13 mouse cellular contexts compared by ENCODE assay signal in the genomic region with DNA sequence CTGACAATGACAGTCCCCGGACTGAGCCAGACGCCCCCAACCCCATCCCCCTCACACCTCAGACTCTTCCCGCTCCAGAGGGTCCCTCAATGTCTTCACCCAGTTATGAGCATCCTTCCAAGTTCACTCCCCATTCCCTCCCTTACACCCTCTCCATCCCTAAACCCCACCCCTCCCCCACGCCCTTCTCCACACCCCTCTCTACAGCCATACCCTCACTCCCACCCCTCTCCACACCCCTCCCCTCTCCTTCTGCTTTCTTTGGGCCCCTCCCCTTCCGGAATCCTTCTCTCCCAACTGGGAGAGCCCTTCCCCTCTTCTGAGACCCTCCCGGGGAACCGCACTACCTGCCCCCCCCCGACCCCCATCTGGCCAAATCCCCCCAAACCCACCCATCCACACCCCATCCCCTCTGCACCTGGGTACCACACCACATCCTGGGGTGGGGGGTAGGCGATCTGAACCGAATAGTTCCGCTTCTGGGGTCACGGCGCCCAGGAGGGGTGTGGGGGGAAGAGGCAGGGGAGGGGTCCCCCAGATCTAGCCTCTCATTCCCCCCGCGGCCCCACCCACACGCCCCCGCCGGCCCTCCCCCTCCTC. TPM values are rescaled to one million over a fixed set of nuclear protein-coding genes. Genes with fewer than 3 reads are reported as not detected.
A peak's percentile ranks its signal among the peaks of the same experiment; 100 is the strongest.
DNase-seq lines count a peak whose midpoint lies in the region; ATAC-seq lines count a peak whose summit lies in the region.
"Had no signal": no experiment of that assay in that cellular context is flagged by ENCODE, and none has a peak within 500 bp of the region (broad histone marks: within the 10 kb centered on the region; RNA-seq: fewer than 3 reads in every experiment).

No protein-coding gene starts in this region.

- H3K9ac ChIP-seq in embryonic facial prominence, embryonic 13.5 days = no peak overlapping the region
- H3K9ac ChIP-seq in hindbrain, embryonic 15.5 days = peak overlapping the region; percentile 42
- peak overlapping the region; percentile 58 for H3K9ac ChIP-seq in neural tube, embryonic 12.5 days
- no peak overlapping the region for H3K9ac ChIP-seq in kidney, embryonic 16.5 days (replicated peaks; ENCODE audit: low read length)
- H3K9ac ChIP-seq: kidney, embryonic 15.5 days had no signal

- H3K36me3 ChIP-seq in embryonic facial prominence, embryonic 13.5 days = no peaks in the 10 kb centered on the region
- peaks cover 25% of the 10 kb centered on the region for H3K36me3 ChIP-seq in hindbrain, embryonic 15.5 days
- peaks cover 10% of the 10 kb centered on the region; the same call in 1 of the 2 replicates for H3K36me3 ChIP-seq in neural tube, embryonic 12.5 days
- no peaks in the 10 kb centered on the region for H3K36me3 ChIP-seq in kidney, embryonic 16.5 days (ENCODE audit: insufficient read depth, low read length)
- H3K36me3 ChIP-seq: kidney, embryonic 15.5 days had no signal

- 4% methylated on average over 18 of the region's 18 CpGs for WGBS in embryonic facial prominence, embryonic 13.5 days
- WGBS in hindbrain, embryonic 15.5 days = 2% methylated on average over 17 of the region's 18 CpGs
- 6% methylated on average over 14 of the region's 18 CpGs for WGBS in neural tube, embryonic 12.5 days
- WGBS in kidney, embryonic 16.5 days = 7% methylated on average over 11 of the region's 18 CpGs

- H3K4me1 ChIP-seq in embryonic facial prominence, embryonic 13.5 days = peaks cover 8% of the 10 kb centered on the region; the same call in 1 of the 2 replicates
- H3K4me1 ChIP-seq in hindbrain, embryonic 15.5 days (replicated peaks) = peaks cover 45% of the 10 kb centered on the region
- peaks cover 25% of the 10 kb centered on the region for H3K4me1 ChIP-seq in neural tube, embryonic 12.5 days
- 0 out of 2 replicates have a peak, but pooled peaks cover 3% of the 10 kb centered on the region for H3K4me1 ChIP-seq in kidney, embryonic 16.5 days (ENCODE audit: insufficient read depth, low read length)

- H3K9me3 ChIP-seq in embryonic facial prominence, embryonic 13.5 days = no peaks in the 10 kb centered on the region
- H3K9me3 ChIP-seq in hindbrain, embryonic 15.5 days = no peaks in the 10 kb centered on the region
- H3K9me3 ChIP-seq in neural tube, embryonic 12.5 days = no peaks in the 10 kb centered on the region
- H3K9me3 ChIP-seq in kidney, embryonic 16.5 days (ENCODE audit: low read length) = no peaks in the 10 kb centered on the region
- H3K9me3 ChIP-seq: kidney, embryonic 15.5 days had no signal

- H3K27me3 ChIP-seq in embryonic facial prominence, embryonic 13.5 days = peaks cover 85% of the 10 kb centered on the region
- no peaks in the 10 kb centered on the region for H3K27me3 ChIP-seq in hindbrain, embryonic 15.5 days
- H3K27me3 ChIP-seq in neural tube, embryonic 12.5 days (replicated peaks) = peaks cover 54% of the 10 kb centered on the region
- peaks cover 55% of the 10 kb centered on the region for H3K27me3 ChIP-seq in kidney, embryonic 16.5 days (ENCODE audit: insufficient read depth, low read length)

- no peak overlapping the region for H3K4me3 ChIP-seq in embryonic facial prominence, embryonic 13.5 days
- H3K4me3 ChIP-seq in hindbrain, embryonic 15.5 days = peak overlapping the region; percentile 45
- H3K4me3 ChIP-seq in neural tube, embryonic 12.5 days = peak overlapping the region; percentile 36
- H3K4me3 ChIP-seq in kidney, embryonic 16.5 days (ENCODE audit: low read length) = no peak overlapping the region
- H3K4me3 ChIP-seq: kidney, embryonic 15.5 days had no signal

- H3K27ac ChIP-seq in embryonic facial prominence, embryonic 13.5 days = no peak overlapping the region
- H3K27ac ChIP-seq in hindbrain, embryonic 15.5 days (replicated peaks) = peak overlapping the region; percentile 92
- H3K27ac ChIP-seq in neural tube, embryonic 12.5 days = peak overlapping the region; percentile 23; the same call in 1 of the 2 replicates
- H3K27ac ChIP-seq in kidney, embryonic 16.5 days (ENCODE audit: low read length) = no peak overlapping the region
- H3K27ac ChIP-seq: kidney, embryonic 15.5 days had no signal

- ATAC-seq in embryonic facial prominence, embryonic 13.5 days (ENCODE audit: insufficient number of reproducible peaks, insufficient read depth, low FRiP score, low TSS enrichment, low read depth) = no peak
- ATAC-seq in hindbrain, embryonic 15.5 days (ENCODE audit: low FRiP score, low read depth) = peak; percentile 53
- peak; percentile 51 for ATAC-seq in neural tube, embryonic 12.5 days (ENCODE audit: low FRiP score, low read depth)
- no peak for ATAC-seq in kidney, embryonic 16.5 days (ENCODE audit: low FRiP score, low TSS enrichment)

- H3K4me2 ChIP-seq in embryonic facial prominence, embryonic 13.5 days = 0 out of 2 replicates have a peak overlapping the region, but pooled peaks have one; percentile 14
- H3K4me2 ChIP-seq in hindbrain, embryonic 15.5 days = peak overlapping the region; percentile 71
- peak overlapping the region; percentile 77 for H3K4me2 ChIP-seq in neural tube, embryonic 12.5 days (replicated peaks)
- H3K4me2 ChIP-seq in kidney, embryonic 16.5 days (replicated peaks; ENCODE audit: low read depth, low read length) = no peak overlapping the region
- H3K4me2 ChIP-seq: kidney, embryonic 15.5 days had no signal

- DNase-seq in embryo, embryonic 11 days = peak; percentile 43
- DNase-seq in embryo, embryonic 10.5 days (ENCODE audit: low spot score) = no peak
- no peak for DNase-seq in Muller cell, postnatal 12 days (ENCODE audit: inconsistent ontology term)
- DNase-seq in heart, adult 18-20 months = no peak
- DNase-seq: adrenal gland, postnatal 14 days; heart, postnatal 14 days; lung, postnatal 10 days had no signal

RNA-seq across cellular contexts. Expression of a gene that starts 10.0 kb away (rescaled TPM):
- 2.1 and 2.5 TPM in 2 replicates for polyA plus RNA-seq in embryonic facial prominence, embryonic 13.5 days (2015; fragmentation: Nextera tagmentation; extraction: Ambion mirVana)
- 70.0 and 77.6 TPM in 2 replicates for polyA plus RNA-seq in hindbrain, embryonic 15.5 days (2015; fragmentation: Nextera tagmentation; extraction: Ambion mirVana)
- polyA plus RNA-seq in neural tube, embryonic 12.5 days (2016; fragmentation: Nextera tagmentation; extraction: Ambion mirVana) = 32.3 and 33.0 TPM in 2 replicates
- 0.29 and 0.67 TPM in 2 replicates for polyA plus RNA-seq in kidney, embryonic 16.5 days (2015; fragmentation: Nextera tagmentation; extraction: Ambion mirVana)
- under 1 TPM; 0.17 to 0.21 TPM for total RNA-seq in heart, adult 18-20 months (2021)
- total RNA-seq: neutrophil, adult 5-6 weeks had no signal

RNA-seq across cellular contexts. Expression of a gene that starts 17.1 kb away (rescaled TPM):
- polyA plus RNA-seq in embryonic facial prominence, embryonic 13.5 days (2015; fragmentation: Nextera tagmentation; extraction: Ambion mirVana) = 87.0 and 96.1 TPM in 2 replicates
- 26.6 and 28.0 TPM in 2 replicates for polyA plus RNA-seq in hindbrain, embryonic 15.5 days (2015; fragmentation: Nextera tagmentation; extraction: Ambion mirVana)
- 21.7 and 22.2 TPM in 2 replicates for polyA plus RNA-seq in neural tube, embryonic 12.5 days (2016; fragmentation: Nextera tagmentation; extraction: Ambion mirVana)
- 87.8 and 92.0 TPM in 2 replicates for polyA plus RNA-seq in kidney, embryonic 16.5 days (2015; fragmentation: Nextera tagmentation; extraction: Ambion mirVana)
- 10 to 100 TPM; 91.0 to 93.4 TPM for total RNA-seq in heart, adult 18-20 months (2021)

RNA-seq across cellular contexts. Expression of a gene that starts 23.7 kb away (rescaled TPM):
- polyA plus RNA-seq in embryonic facial prominence, embryonic 13.5 days (2015; fragmentation: Nextera tagmentation; extraction: Ambion mirVana) = 82.3 and 87.9 TPM in 2 replicates
- polyA plus RNA-seq in hindbrain, embryonic 15.5 days (2015; fragmentation: Nextera tagmentation; extraction: Ambion mirVana) = 66.5 and 72.7 TPM in 2 replicates
- 73.2 and 78.4 TPM in 2 replicates for polyA plus RNA-seq in neural tube, embryonic 12.5 days (2016; fragmentation: Nextera tagmentation; extraction: Ambion mirVana)
- 107 and 112 TPM in 2 replicates for polyA plus RNA-seq in kidney, embryonic 16.5 days (2015; fragmentation: Nextera tagmentation; extraction: Ambion mirVana)
- 10 to 100 TPM; 61.9 to 64.3 TPM for total RNA-seq in heart, adult 18-20 months (2021)

RNA-seq across cellular contexts. Expression of a gene that starts 27.4 kb away (rescaled TPM):
- 0.25 and 0.31 TPM in 2 replicates for polyA plus RNA-seq in embryonic facial prominence, embryonic 13.5 days (2015; fragmentation: Nextera tagmentation; extraction: Ambion mirVana)
- polyA plus RNA-seq in hindbrain, embryonic 15.5 days (2015; fragmentation: Nextera tagmentation; extraction: Ambion mirVana) = 0.83 and 0.86 TPM in 2 replicates
- 0.51 and 0.56 TPM in 2 replicates for polyA plus RNA-seq in neural tube, embryonic 12.5 days (2016; fragmentation: Nextera tagmentation; extraction: Ambion mirVana)
- polyA plus RNA-seq in kidney, embryonic 16.5 days (2015; fragmentation: Nextera tagmentation; extraction: Ambion mirVana) = 1.5 and 1.7 TPM in 2 replicates
- total RNA-seq in heart, adult 18-20 months (2021) = 1 to 10 TPM; 1.2 to 2.8 TPM

RNA-seq across cellular contexts. Expression of a gene that starts 51.5 kb away (rescaled TPM):
- 2.0 and 2.1 TPM in 2 replicates for polyA plus RNA-seq in embryonic facial prominence, embryonic 13.5 days (2015; fragmentation: Nextera tagmentation; extraction: Ambion mirVana)
- polyA plus RNA-seq in hindbrain, embryonic 15.5 days (2015; fragmentation: Nextera tagmentation; extraction: Ambion mirVana) = 1.1 and 1.2 TPM in 2 replicates
- 0.81 and 1.2 TPM in 2 replicates for polyA plus RNA-seq in neural tube, embryonic 12.5 days (2016; fragmentation: Nextera tagmentation; extraction: Ambion mirVana)
- 0.70 and 0.98 TPM in 2 replicates for polyA plus RNA-seq in kidney, embryonic 16.5 days (2015; fragmentation: Nextera tagmentation; extraction: Ambion mirVana)
- 1 to 10 TPM; 1.4 to 1.5 TPM for total RNA-seq in heart, adult 18-20 months (2021)

Comparison
In these comparisons a context has a peak if more than half of its experiments do, and no peak if none do; other contexts are left out.
1. ATAC-seq: peak in hindbrain, embryonic 15.5 days (single experiment) and neural tube, embryonic 12.5 days (single experiment); none in embryonic facial prominence, embryonic 13.5 days (single experiment) and kidney, embryonic 16.5 days (single experiment).
2. H3K27ac ChIP-seq: peak in hindbrain, embryonic 15.5 days (single experiment) and neural tube, embryonic 12.5 days (single experiment); none in embryonic facial prominence, embryonic 13.5 days (single experiment) and kidney, embryonic 16.5 days (single experiment).
3. H3K4me3 ChIP-seq: peak in hindbrain, embryonic 15.5 days (single experiment) and neural tube, embryonic 12.5 days (single experiment); none in embryonic facial prominence, embryonic 13.5 days (single experiment) and kidney, embryonic 16.5 days (single experiment).
4. H3K9ac ChIP-seq: peak in hindbrain, embryonic 15.5 days (single experiment) and neural tube, embryonic 12.5 days (single experiment); none in embryonic facial prominence, embryonic 13.5 days (single experiment) and kidney, embryonic 16.5 days (single experiment).